Mouse (Mus musculus): Measurements from ENCODE around the gene AU040320. TPM values are rescaled to one million over a fixed set of nuclear protein-coding genes. Genes with fewer than 3 reads are reported as not detected.

Gene AU040320
- polyA plus RNA-seq, 1 experiment from 2014 or later = 21.1 TPM

GRCm38 (mm10) chr4:126852971-126853370 lies 99.6 kb downstream of the AU040320 start:
- H3K9ac ChIP-seq (ENCODE audit: low read length) = no peak overlapping the region
- H3K27ac ChIP-seq (ENCODE audit: low read length) = no peak overlapping the region
- H3K9me3 ChIP-seq (replicated peaks; ENCODE audit: control insufficient read depth, low read length) = no peaks in the 10 kb centered on the region
- H3K4me1 ChIP-seq (ENCODE audit: control insufficient read depth, insufficient read depth, low read length) = peaks cover 5% of the 10 kb centered on the region; the same call in 1 of the 2 replicates
- no peak for ATAC-seq (replicated peaks; ENCODE audit: extremely low read depth, insufficient read depth, low FRiP score)
- H3K4me2 ChIP-seq (ENCODE audit: low read depth, low read length) = no peak overlapping the region
- no peak overlapping the region for H3K4me3 ChIP-seq (ENCODE audit: low read length)
- no peaks in the 10 kb centered on the region for H3K27me3 ChIP-seq (ENCODE audit: control insufficient read depth, insufficient read depth, low read length)
- 60% methylated on average over 11 of the region's 11 CpGs for WGBS
- H3K36me3 ChIP-seq (ENCODE audit: control insufficient read depth, insufficient read depth) = peaks cover 3% of the 10 kb centered on the region; the same call in 1 of the 2 replicates

GRCm38 (mm10) chr4:126860268-126860986 lies 107.1 kb downstream of the AU040320 start:
- H3K27ac ChIP-seq (ENCODE audit: low read length) = no peak overlapping the region
- H3K4me3 ChIP-seq (ENCODE audit: low read length) = no peak overlapping the region
- 89% methylated on average over 9 of the region's 9 CpGs for WGBS
- peaks cover 12% of the 10 kb centered on the region for H3K36me3 ChIP-seq (ENCODE audit: control insufficient read depth, insufficient read depth)
- no peaks in the 10 kb centered on the region for H3K9me3 ChIP-seq (replicated peaks; ENCODE audit: control insufficient read depth, low read length)
- H3K27me3 ChIP-seq (ENCODE audit: control insufficient read depth, insufficient read depth, low read length) = no peaks in the 10 kb centered on the region
- no peak overlapping the region for H3K4me2 ChIP-seq (ENCODE audit: low read depth, low read length)
- H3K9ac ChIP-seq (ENCODE audit: low read length) = no peak overlapping the region
- ATAC-seq (replicated peaks; ENCODE audit: extremely low read depth, insufficient read depth, low FRiP score) = no peak
- H3K4me1 ChIP-seq (ENCODE audit: control insufficient read depth, insufficient read depth, low read length) = no peaks in the 10 kb centered on the region

- no peaks in the 10 kb centered on the region for H3K4me1 ChIP-seq (ENCODE audit: control insufficient read depth, insufficient read depth, low read length)
- WGBS = 69% methylated on average over 11 of the region's 11 CpGs
Measured at GRCm38 (mm10) chr4:126861514-126862266, 108.3 kb downstream of the AU040320 start.

GRCm38 (mm10) chr4:126868699-126869098 lies 115.4 kb downstream of the AU040320 start:
- no peak overlapping the region for H3K27ac ChIP-seq (ENCODE audit: low read length)
- no peaks in the 10 kb centered on the region for H3K27me3 ChIP-seq (ENCODE audit: control insufficient read depth, insufficient read depth, low read length)
- WGBS = 92% methylated on average over 12 of the region's 12 CpGs
- peaks cover 28% of the 10 kb centered on the region for H3K36me3 ChIP-seq (ENCODE audit: control insufficient read depth, insufficient read depth)
- H3K9ac ChIP-seq (ENCODE audit: low read length) = no peak overlapping the region
- no peaks in the 10 kb centered on the region for H3K9me3 ChIP-seq (replicated peaks; ENCODE audit: control insufficient read depth, low read length)
- no peaks in the 10 kb centered on the region for H3K4me1 ChIP-seq (ENCODE audit: control insufficient read depth, insufficient read depth, low read length)
- H3K4me2 ChIP-seq (ENCODE audit: low read depth, low read length) = no peak overlapping the region
- no peak overlapping the region for H3K4me3 ChIP-seq (ENCODE audit: low read length)
- no peak for ATAC-seq (replicated peaks; ENCODE audit: extremely low read depth, insufficient read depth, low FRiP score)

More at GRCm38 (mm10) chr4:126861514-126862266, 108.3 kb downstream of the AU040320 start:
- ATAC-seq (replicated peaks; ENCODE audit: extremely low read depth, insufficient read depth, low FRiP score) = no peak
- no peak overlapping the region for H3K27ac ChIP-seq (ENCODE audit: low read length)
- no peak overlapping the region for H3K4me3 ChIP-seq (ENCODE audit: low read length)
- H3K9me3 ChIP-seq (replicated peaks; ENCODE audit: control insufficient read depth, low read length) = no peaks in the 10 kb centered on the region
- H3K9ac ChIP-seq (ENCODE audit: low read length) = no peak overlapping the region
- no peak overlapping the region for H3K4me2 ChIP-seq (ENCODE audit: low read depth, low read length)
- H3K36me3 ChIP-seq (ENCODE audit: control insufficient read depth, insufficient read depth) = peaks cover 15% of the 10 kb centered on the region
- no peaks in the 10 kb centered on the region for H3K27me3 ChIP-seq (ENCODE audit: control insufficient read depth, insufficient read depth, low read length)

GRCm38 (mm10) chr4:126872717-126873116 lies 119.4 kb downstream of the AU040320 start:
- ATAC-seq (replicated peaks; ENCODE audit: extremely low read depth, insufficient read depth, low FRiP score) = no peak
- no peaks in the 10 kb centered on the region for H3K9me3 ChIP-seq (replicated peaks; ENCODE audit: control insufficient read depth, low read length)
- H3K36me3 ChIP-seq (ENCODE audit: control insufficient read depth, insufficient read depth) = peaks cover 22% of the 10 kb centered on the region
- H3K4me3 ChIP-seq (ENCODE audit: low read length) = no peak overlapping the region
- H3K4me2 ChIP-seq (ENCODE audit: low read depth, low read length) = no peak overlapping the region
- no peak overlapping the region for H3K9ac ChIP-seq (ENCODE audit: low read length)
- no peak overlapping the region for H3K27ac ChIP-seq (ENCODE audit: low read length)
- 66% methylated on average over 7 of the region's 7 CpGs for WGBS
- H3K27me3 ChIP-seq (ENCODE audit: control insufficient read depth, insufficient read depth, low read length) = no peaks in the 10 kb centered on the region
- no peaks in the 10 kb centered on the region for H3K4me1 ChIP-seq (ENCODE audit: control insufficient read depth, insufficient read depth, low read length)

- Histone ChIP-seq H3K4me2 (ENCODE audit: low read depth, low read length) (no peak overlapping the region), H3K9ac (ENCODE audit: low read length) (no peak overlapping the region), H3K4me1 (ENCODE audit: control insufficient read depth, insufficient read depth, low read length) (no peaks in the 10 kb centered on the region), H3K4me3 (ENCODE audit: low read length) (no peak overlapping the region), H3K9me3 (replicated peaks; ENCODE audit: control insufficient read depth, low read length) (no peaks in the 10 kb centered on the region), H3K27ac (ENCODE audit: low read length) (no peak overlapping the region), H3K36me3 (ENCODE audit: control insufficient read depth, insufficient read depth) (peaks cover 22% of the 10 kb centered on the region), H3K27me3 (ENCODE audit: control insufficient read depth, insufficient read depth, low read length) (no peaks in the 10 kb centered on the region)
- 86% methylated on average over 5 of the region's 5 CpGs for WGBS
- no peak for ATAC-seq (replicated peaks; ENCODE audit: extremely low read depth, insufficient read depth, low FRiP score)
Measured at GRCm38 (mm10) chr4:126879560-126880275, 126.4 kb downstream of the AU040320 start.

- no peak overlapping the region for H3K9ac ChIP-seq (ENCODE audit: low read length)
- ATAC-seq (replicated peaks; ENCODE audit: extremely low read depth, insufficient read depth, low FRiP score) = no peak
- no peaks in the 10 kb centered on the region for H3K27me3 ChIP-seq (ENCODE audit: control insufficient read depth, insufficient read depth, low read length)
- no peaks in the 10 kb centered on the region for H3K9me3 ChIP-seq (replicated peaks; ENCODE audit: control insufficient read depth, low read length)
- H3K4me3 ChIP-seq (ENCODE audit: low read length) = no peak overlapping the region
- H3K4me1 ChIP-seq (ENCODE audit: control insufficient read depth, insufficient read depth, low read length) = no peaks in the 10 kb centered on the region
- H3K36me3 ChIP-seq (ENCODE audit: control insufficient read depth, insufficient read depth) = peaks cover 25% of the 10 kb centered on the region
- no peak overlapping the region for H3K27ac ChIP-seq (ENCODE audit: low read length)
- 95% methylated on average over 5 of the region's 5 CpGs for WGBS
- H3K4me2 ChIP-seq (ENCODE audit: low read depth, low read length) = no peak overlapping the region
Measured at GRCm38 (mm10) chr4:126883602-126884001, 130.3 kb downstream of the AU040320 start.

- H3K4me3 ChIP-seq (ENCODE audit: low read length) = no peak overlapping the region
- H3K4me2 ChIP-seq (ENCODE audit: low read depth, low read length) = no peak overlapping the region
- H3K36me3 ChIP-seq (ENCODE audit: control insufficient read depth, insufficient read depth) = peaks cover 32% of the 10 kb centered on the region
- ATAC-seq (replicated peaks; ENCODE audit: extremely low read depth, insufficient read depth, low FRiP score) = no peak
- no peak overlapping the region for H3K9ac ChIP-seq (ENCODE audit: low read length)
- H3K4me1 ChIP-seq (ENCODE audit: control insufficient read depth, insufficient read depth, low read length) = no peaks in the 10 kb centered on the region
- WGBS = 61% methylated on average over 1 of the region's 1 CpGs
- no peak overlapping the region for H3K27ac ChIP-seq (ENCODE audit: low read length)
- no peaks in the 10 kb centered on the region for H3K27me3 ChIP-seq (ENCODE audit: control insufficient read depth, insufficient read depth, low read length)
- no peaks in the 10 kb centered on the region for H3K9me3 ChIP-seq (replicated peaks; ENCODE audit: control insufficient read depth, low read length)
Measured at GRCm38 (mm10) chr4:126885953-126886352, 132.6 kb downstream of the AU040320 start.

GRCm38 (mm10) chr4:126889879-126890278 lies 136.5 kb downstream of the AU040320 start:
- 80% methylated on average over 8 of the region's 8 CpGs for WGBS
- Histone ChIP-seq H3K9me3 (replicated peaks; ENCODE audit: control insufficient read depth, low read length) (no peaks in the 10 kb centered on the region), H3K27me3 (ENCODE audit: control insufficient read depth, insufficient read depth, low read length) (no peaks in the 10 kb centered on the region), H3K4me3 (ENCODE audit: low read length) (no peak overlapping the region), H3K4me2 (ENCODE audit: low read depth, low read length) (no peak overlapping the region), H3K27ac (ENCODE audit: low read length) (no peak overlapping the region), H3K9ac (ENCODE audit: low read length) (no peak overlapping the region), H3K4me1 (ENCODE audit: control insufficient read depth, insufficient read depth, low read length) (no peaks in the 10 kb centered on the region), H3K36me3 (ENCODE audit: control insufficient read depth, insufficient read depth) (peaks cover 38% of the 10 kb centered on the region)
- ATAC-seq (replicated peaks; ENCODE audit: extremely low read depth, insufficient read depth, low FRiP score) = no peak

Measured in heart, embryonic 16.5 days (tissue).